Mouse (Mus musculus) E14TG2a.4 (cell line): ENCODE measurements around the gene Bptf.

ENCODE experiments used
- CTCF ChIP-seq: conservative IDR thresholded peaks from 2 replicates; pipeline ENCODE4 v1.5.1; 2014; ENCODE audit warnings: low read length
- NANOG ChIP-seq: IDR thresholded peaks from 2 replicates; pipeline ENCODE4 v1.6.1; 2014; ENCODE audit warnings: borderline replicate concordance, low read length, mixed read lengths
- POU5F1 ChIP-seq: IDR thresholded peaks from 2 replicates; pipeline ENCODE4 v1.6.1; 2014; ENCODE audit warnings: low read length, borderline replicate concordance

DNA sequence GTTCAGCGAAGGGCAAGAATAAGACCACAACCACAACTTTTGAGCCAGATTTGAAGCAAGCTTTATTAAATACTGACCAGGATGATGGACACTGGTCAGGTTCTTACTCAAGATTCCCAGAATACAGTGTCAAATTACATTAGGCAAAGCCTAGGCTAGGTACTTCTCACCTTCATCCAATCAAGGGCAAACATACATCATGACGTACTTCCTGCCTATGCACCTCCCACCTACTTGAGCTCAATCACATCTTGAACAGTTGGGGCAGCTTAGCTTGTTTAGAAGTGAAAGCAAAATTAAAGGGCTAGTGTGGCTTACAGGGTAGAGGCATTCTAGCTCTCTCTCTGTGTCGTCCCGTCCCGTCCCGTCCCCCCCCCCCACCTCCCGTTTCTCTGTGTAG is 22.5 kb upstream of the Bptf start:
- no peak for TF ChIP-seq CTCF
- no peak for TF ChIP-seq NANOG
- TF ChIP-seq POU5F1, result no peak
